Mouse (Mus musculus): ENCODE data around the gene Gm11111. TPM values are rescaled to one million over a fixed set of nuclear protein-coding genes. Genes with fewer than 3 reads are reported as not detected.
"Not testable (repeated sequence)": the region's sequence is repeated elsewhere in the genome, so short reads cannot be mapped to it uniquely, and the experiment has no call there.

The Gm11111 gene
- polyA plus RNA-seq, 1 experiment = not detected

DNA sequence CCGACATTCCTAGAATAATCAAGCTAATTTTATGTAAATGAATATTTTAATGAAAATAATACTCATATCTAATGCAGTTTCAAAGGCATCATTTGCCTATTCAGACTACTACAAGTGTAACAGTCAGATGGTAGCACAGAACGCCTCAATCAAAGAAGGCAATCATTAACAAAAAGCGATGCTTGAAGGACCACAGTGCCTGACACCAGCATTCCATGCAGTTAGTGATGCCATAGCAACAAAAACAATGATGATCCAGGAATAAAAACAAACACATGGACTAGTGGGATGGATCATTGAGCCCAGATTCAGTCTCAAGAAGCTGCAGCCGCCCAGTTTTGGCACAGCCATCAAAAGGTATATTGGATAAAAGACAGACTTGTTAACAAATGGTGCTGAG lies 8.8 kb downstream of the Gm11111 start:
- Histone ChIP-seq H3K4me3 (ENCODE audit: insufficient read depth, low read length) (no peak overlapping the region), H3K27ac (ENCODE audit: insufficient read depth, low read depth, low read length) (no peak overlapping the region), H3K4me1 (ENCODE audit: control insufficient read depth, insufficient read depth, low read length) (no peaks in the 10 kb centered on the region)
- no peak for TF ChIP-seq POLR2A (IDR thresholded peaks at IDR 0.05; ENCODE audit: borderline replicate concordance, low read depth, low read length)
- TF ChIP-seq CTCF (IDR thresholded peaks at IDR 0.05; ENCODE audit: low read depth, low read length) = no peak

DNA sequence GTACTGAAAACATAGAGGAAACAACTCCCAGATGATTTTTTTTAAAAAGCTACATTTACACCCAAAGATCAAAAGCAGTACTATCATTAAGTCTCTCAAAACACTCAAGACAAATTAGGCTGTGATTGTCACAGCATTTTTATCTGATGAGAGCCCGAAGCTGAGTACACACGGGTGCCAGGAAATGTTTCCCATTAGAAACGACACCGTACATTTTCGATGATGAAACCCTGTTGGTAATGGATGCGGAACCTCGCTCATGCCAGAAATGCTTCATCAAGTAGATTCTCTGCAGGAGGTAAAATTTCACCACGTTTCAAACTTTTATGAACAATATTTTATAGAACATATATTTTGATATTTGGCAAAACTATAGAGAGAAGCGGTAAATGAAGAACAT lies 10.3 kb downstream of the Gm11111 start:
- Histone ChIP-seq H3K4me1 (ENCODE audit: control insufficient read depth, insufficient read depth, low read length) (no peaks in the 10 kb centered on the region), H3K4me3 (ENCODE audit: insufficient read depth, low read length) (no peak overlapping the region), H3K27ac (ENCODE audit: insufficient read depth, low read depth, low read length) (no peak overlapping the region)
- TF ChIP-seq CTCF (IDR thresholded peaks at IDR 0.05; ENCODE audit: low read depth, low read length) = no peak
- no peak for TF ChIP-seq POLR2A (IDR thresholded peaks at IDR 0.05; ENCODE audit: borderline replicate concordance, low read depth, low read length)

DNA sequence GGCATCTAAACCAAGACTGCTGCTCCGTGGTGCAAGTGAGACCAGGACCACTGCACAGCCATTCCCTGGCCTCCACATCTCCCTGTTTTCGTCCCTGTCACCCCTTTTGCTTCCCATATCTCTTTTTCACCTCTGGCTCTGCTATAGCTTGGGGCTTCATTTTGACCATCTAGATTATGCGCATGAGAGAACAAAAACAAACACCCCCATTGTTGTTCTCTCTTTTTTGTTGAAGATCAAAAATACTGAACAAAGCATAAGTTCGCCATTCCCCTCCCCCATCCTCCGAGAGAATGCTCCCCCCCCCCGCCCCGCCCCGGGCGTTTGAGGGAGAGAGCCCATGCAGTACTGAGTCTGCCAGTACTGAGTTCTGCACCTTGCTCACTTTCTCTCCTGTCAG lies 11.3 kb downstream of the Gm11111 start:
- TF ChIP-seq POLR2A (IDR thresholded peaks at IDR 0.05; ENCODE audit: borderline replicate concordance, low read depth, low read length) (no peak), CTCF (IDR thresholded peaks at IDR 0.05; ENCODE audit: low read depth, low read length) (no peak)
- H3K27ac ChIP-seq (ENCODE audit: insufficient read depth, low read depth, low read length) = no peak overlapping the region
- no peaks in the 10 kb centered on the region for H3K4me1 ChIP-seq (ENCODE audit: control insufficient read depth, insufficient read depth, low read length)
- H3K4me3 ChIP-seq (ENCODE audit: insufficient read depth, low read length) = no peak overlapping the region

DNA sequence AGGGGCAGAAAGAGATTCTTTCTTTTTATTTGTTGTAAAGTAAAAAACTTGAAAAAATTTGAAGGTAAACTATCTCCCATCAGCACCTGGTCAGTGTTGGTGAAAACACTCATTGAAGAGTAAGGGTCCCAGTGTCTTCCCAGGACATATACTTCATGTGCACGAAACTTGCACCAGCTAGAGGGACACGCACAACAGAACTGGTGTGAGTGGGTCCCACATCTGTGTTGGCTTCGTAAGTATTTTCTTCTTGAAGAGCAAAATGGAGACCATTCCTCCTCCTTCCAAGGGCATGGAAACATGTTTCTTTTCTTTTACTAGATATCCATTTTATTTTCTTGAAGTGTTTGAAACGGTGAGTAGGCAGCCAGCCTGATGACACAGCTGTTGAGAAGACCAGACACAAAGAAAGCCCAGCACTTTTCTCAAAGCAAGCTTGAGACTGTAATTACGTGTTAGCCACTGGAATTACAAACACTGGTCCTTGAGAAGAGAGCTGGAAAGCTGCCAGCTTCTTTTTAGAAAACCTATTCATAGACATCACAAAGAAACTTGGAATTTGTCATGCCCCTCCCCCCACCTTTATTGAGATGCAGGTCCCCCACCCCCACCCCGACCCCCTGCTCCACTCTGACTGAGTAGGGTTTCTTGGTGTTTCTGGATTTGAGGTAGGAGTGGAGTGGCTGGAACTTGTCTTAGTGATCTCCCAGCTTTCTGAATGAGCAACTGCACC lies 14.1 kb downstream of the Gm11111 start:
- TF ChIP-seq POLR2A (IDR thresholded peaks at IDR 0.05; ENCODE audit: borderline replicate concordance, low read depth, low read length) = no peak
- no peak for TF ChIP-seq CTCF (IDR thresholded peaks at IDR 0.05; ENCODE audit: low read depth, low read length)
- Histone ChIP-seq H3K4me3 (ENCODE audit: insufficient read depth, low read length) (no peak overlapping the region), H3K4me1 (ENCODE audit: control insufficient read depth, insufficient read depth, low read length) (no peaks in the 10 kb centered on the region), H3K27ac (ENCODE audit: insufficient read depth, low read depth, low read length) (no peak overlapping the region)

DNA sequence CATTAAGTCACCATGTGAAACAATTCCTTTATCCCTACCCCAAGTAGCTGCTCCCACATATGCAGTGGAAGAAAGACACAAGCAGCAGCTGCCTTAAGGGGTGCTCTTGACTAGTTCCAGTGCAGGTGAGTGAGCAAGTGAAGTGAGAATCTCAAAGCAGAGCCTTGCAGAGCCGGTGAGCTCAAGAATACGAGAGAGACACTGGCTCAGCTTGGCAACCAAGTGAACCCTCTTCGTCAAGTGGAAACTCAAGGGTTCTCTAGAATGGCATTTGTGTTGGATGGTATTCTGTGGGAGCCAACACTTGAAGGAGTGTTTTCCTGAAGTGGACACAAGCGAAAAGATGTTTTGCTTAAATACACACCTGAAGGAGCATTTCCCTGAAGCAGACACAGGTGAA lies 16.0 kb downstream of the Gm11111 start:
- Histone ChIP-seq H3K4me1 (ENCODE audit: control insufficient read depth, insufficient read depth, low read length) (no peaks in the 10 kb centered on the region), H3K4me3 (ENCODE audit: insufficient read depth, low read length) (no peak overlapping the region), H3K27ac (ENCODE audit: insufficient read depth, low read depth, low read length) (no peak overlapping the region)
- TF ChIP-seq CTCF (IDR thresholded peaks at IDR 0.05; ENCODE audit: low read depth, low read length) (no peak), POLR2A (IDR thresholded peaks at IDR 0.05; ENCODE audit: borderline replicate concordance, low read depth, low read length) (no peak)

GRCm38 (mm10) chr5:98569029-98569513 lies 16.6 kb downstream of the Gm11111 start:
- Histone ChIP-seq H3K4me1 (ENCODE audit: control insufficient read depth, insufficient read depth, low read length) (no peaks in the 10 kb centered on the region), H3K27ac (ENCODE audit: insufficient read depth, low read depth, low read length) (no peak overlapping the region), H3K4me3 (ENCODE audit: insufficient read depth, low read length) (no peak overlapping the region)
- TF ChIP-seq POLR2A (IDR thresholded peaks at IDR 0.05; ENCODE audit: borderline replicate concordance, low read depth, low read length) (no peak), CTCF (IDR thresholded peaks at IDR 0.05; ENCODE audit: low read depth, low read length) (no peak)

- TF ChIP-seq POLR2A (IDR thresholded peaks at IDR 0.05; ENCODE audit: borderline replicate concordance, low read depth, low read length) (no peak), CTCF (IDR thresholded peaks at IDR 0.05; ENCODE audit: low read depth, low read length) (no peak)
These were observed 19.9 kb downstream of the Gm11111 start for GRCm38 (mm10) chr5:98572392-98572791.

GRCm38 (mm10) chr5:98574711-98575470 lies 22.4 kb downstream of the Gm11111 start:
- no peak for TF ChIP-seq CTCF (IDR thresholded peaks at IDR 0.05; ENCODE audit: low read depth, low read length)
- no peak for TF ChIP-seq POLR2A (IDR thresholded peaks at IDR 0.05; ENCODE audit: borderline replicate concordance, low read depth, low read length)
- Histone ChIP-seq H3K4me1 (ENCODE audit: control insufficient read depth, insufficient read depth, low read length) (no peaks in the 10 kb centered on the region), H3K27ac (ENCODE audit: insufficient read depth, low read depth, low read length) (no peak overlapping the region), H3K4me3 (ENCODE audit: insufficient read depth, low read length) (no peak overlapping the region)

More at GRCm38 (mm10) chr5:98572392-98572791, 19.9 kb downstream of the Gm11111 start:
- Histone ChIP-seq H3K27ac (ENCODE audit: insufficient read depth, low read depth, low read length) (no peak overlapping the region), H3K4me1 (ENCODE audit: control insufficient read depth, insufficient read depth, low read length) (no peaks in the 10 kb centered on the region), H3K4me3 (ENCODE audit: insufficient read depth, low read length) (no peak overlapping the region)

DNA sequence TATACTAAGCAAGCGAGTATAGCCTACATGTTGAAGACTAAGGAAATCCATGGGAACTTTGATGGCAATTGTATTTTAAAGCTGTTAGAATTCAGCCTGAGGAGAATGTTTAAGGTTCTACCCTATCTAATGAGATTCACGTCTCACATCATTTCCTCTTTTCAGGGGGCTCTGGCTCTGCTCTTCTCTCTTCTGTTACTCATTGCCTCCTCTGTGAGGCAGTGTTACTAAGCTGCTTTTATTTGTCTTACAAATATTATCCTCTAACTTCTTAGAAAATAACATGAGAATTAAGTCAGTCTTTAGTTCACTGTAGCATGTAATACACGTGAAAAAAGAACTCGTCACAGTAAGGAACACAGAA lies 23.0 kb downstream of the Gm11111 start:
- H3K4me3 ChIP-seq (ENCODE audit: insufficient read depth, low read length) = no peak overlapping the region
- H3K4me1 ChIP-seq (ENCODE audit: control insufficient read depth, insufficient read depth, low read length) = no peaks in the 10 kb centered on the region
- no peak overlapping the region for H3K27ac ChIP-seq (ENCODE audit: insufficient read depth, low read depth, low read length)
- no peak for TF ChIP-seq POLR2A (IDR thresholded peaks at IDR 0.05; ENCODE audit: borderline replicate concordance, low read depth, low read length)
- TF ChIP-seq CTCF (IDR thresholded peaks at IDR 0.05; ENCODE audit: low read depth, low read length) = no peak

GRCm38 (mm10) chr5:98576538-98576937 lies 24.0 kb downstream of the Gm11111 start:
- H3K4me1 ChIP-seq (ENCODE audit: control insufficient read depth, insufficient read depth, low read length); H3K27ac ChIP-seq (ENCODE audit: insufficient read depth, low read depth, low read length); H3K4me3 ChIP-seq (ENCODE audit: insufficient read depth, low read length): not testable (repeated sequence)

Measured in bone marrow macrophage, adult 2 months (primary cell).